Mouse (Mus musculus): ENCODE data around the gene Car14. TPM values are rescaled to one million over a fixed set of nuclear protein-coding genes. Genes with fewer than 3 reads are reported as not detected.
A peak's percentile ranks its signal among the peaks of the same experiment; 100 is the strongest.

Car14 gene
- polyA plus RNA-seq, 1 experiment from 2014 or later: 78.2 TPM

DNA sequence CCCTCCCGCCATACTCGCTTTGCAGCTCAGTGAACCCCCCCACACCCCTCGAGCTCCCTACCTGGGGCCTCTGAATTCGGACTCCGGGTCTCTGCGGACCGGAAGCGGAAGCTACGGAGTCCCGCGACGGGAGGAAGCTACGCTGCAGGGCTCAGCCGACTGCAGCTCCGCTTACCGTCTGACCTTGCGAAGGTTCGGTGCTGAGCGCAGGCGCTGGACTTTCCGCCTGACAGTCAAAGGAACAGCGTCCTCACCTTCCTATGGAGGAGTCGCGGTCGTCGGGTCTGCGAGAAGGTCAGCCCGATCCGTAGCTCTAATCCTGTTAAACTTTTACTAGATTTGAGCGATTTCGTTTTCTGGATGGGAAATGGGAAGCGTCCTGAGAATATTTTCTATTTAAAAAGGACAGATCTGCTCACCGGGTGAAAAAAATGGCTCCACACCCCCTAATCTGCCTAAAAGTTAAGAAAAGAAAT lies 33.1 kb downstream of the Car14 start, which contains the start of gene Mrps21:
TSS of gene Mrps21 (minus strand) at position 128 of the 476 bp plus-strand sequence.
- peak; percentile 93 for ATAC-seq (replicated peaks; ENCODE audit: extremely low read depth, insufficient read depth, low FRiP score)
- H3K9me3 ChIP-seq (replicated peaks; ENCODE audit: control insufficient read depth, low read length): no peaks in the 10 kb centered on the region
- peak within 1 kb of the TSS; percentile 87 for H3K9ac ChIP-seq (ENCODE audit: low read length)
- H3K27me3 ChIP-seq (ENCODE audit: control insufficient read depth, insufficient read depth, low read length): no peaks in the 10 kb centered on the region
- H3K4me1 ChIP-seq (ENCODE audit: control insufficient read depth, insufficient read depth, low read length): peaks cover 10% of the 10 kb centered on the region
- H3K36me3 ChIP-seq (ENCODE audit: control insufficient read depth, insufficient read depth): peaks cover 18% of the 10 kb centered on the region
- H3K4me2 ChIP-seq (ENCODE audit: low read depth, low read length): peak within 1 kb of the TSS; percentile 72
- H3K27ac ChIP-seq (ENCODE audit: low read length): peak within 1 kb of the TSS; percentile 95
- under 1% methylated on average over 33 of the region's 33 CpGs for WGBS
- H3K4me3 ChIP-seq (ENCODE audit: low read length): peak within 1 kb of the TSS; percentile 86

DNA sequence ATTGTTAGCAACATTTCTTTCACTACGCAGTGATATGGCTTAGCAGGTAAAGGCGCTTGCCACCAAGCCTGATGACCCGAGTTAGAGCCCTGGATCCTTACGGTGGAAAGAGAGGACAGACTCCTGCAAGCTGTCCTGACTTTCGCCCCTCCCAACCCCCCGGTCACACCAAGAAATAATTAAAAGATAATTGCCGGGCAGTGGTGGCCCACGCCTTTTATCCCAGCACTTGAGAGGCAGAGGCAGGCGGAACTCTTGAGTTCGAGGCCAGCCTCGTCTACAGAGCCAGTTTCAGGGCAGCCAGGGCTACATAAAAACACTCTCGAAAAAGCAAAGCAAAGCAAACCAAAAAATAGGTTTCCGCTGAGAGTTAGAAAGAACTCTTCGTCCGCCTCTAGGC lies 33.5 kb downstream of the Car14 start:
- H3K9ac ChIP-seq (ENCODE audit: low read length): peak overlapping the region; percentile 87
- H3K9me3 ChIP-seq (replicated peaks; ENCODE audit: control insufficient read depth, low read length): no peaks in the 10 kb centered on the region
- peak overlapping the region; percentile 72 for H3K4me2 ChIP-seq (ENCODE audit: low read depth, low read length)
- no peaks in the 10 kb centered on the region for H3K27me3 ChIP-seq (ENCODE audit: control insufficient read depth, insufficient read depth, low read length)
- ATAC-seq (replicated peaks; ENCODE audit: extremely low read depth, insufficient read depth, low FRiP score): peak; percentile 4; the same call in 1 of the 2 replicates
- peaks cover 18% of the 10 kb centered on the region for H3K36me3 ChIP-seq (ENCODE audit: control insufficient read depth, insufficient read depth)
- 5% methylated on average over 15 of the region's 15 CpGs for WGBS
- H3K4me1 ChIP-seq (ENCODE audit: control insufficient read depth, insufficient read depth, low read length): peaks cover 10% of the 10 kb centered on the region
- peak overlapping the region; percentile 86 for H3K4me3 ChIP-seq (ENCODE audit: low read length)
- H3K27ac ChIP-seq (ENCODE audit: low read length): peak overlapping the region; percentile 95

DNA sequence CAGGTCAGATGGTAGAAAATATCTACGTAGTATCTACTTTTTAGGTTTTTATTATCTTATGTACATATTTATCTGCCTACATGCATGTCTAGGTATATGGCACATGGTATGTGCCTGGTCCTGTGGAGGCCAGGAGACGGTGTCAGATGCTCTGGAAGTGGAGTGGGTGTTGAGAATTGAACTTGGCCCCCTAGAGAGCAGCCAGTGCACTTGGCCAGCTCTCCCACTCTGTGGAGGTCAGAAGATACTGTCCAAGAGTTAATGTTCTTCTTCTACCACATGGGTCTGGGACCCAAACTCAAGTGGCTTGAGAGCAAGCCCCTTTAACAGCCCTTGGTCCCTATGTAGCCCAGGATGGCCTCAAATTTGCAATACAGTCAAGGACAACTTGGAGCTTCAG lies 37.1 kb downstream of the Car14 start:
- Histone ChIP-seq H3K9ac (ENCODE audit: low read length) (no peak overlapping the region), H3K27me3 (ENCODE audit: control insufficient read depth, insufficient read depth, low read length) (no peaks in the 10 kb centered on the region), H3K4me3 (ENCODE audit: low read length) (no peak overlapping the region), H3K36me3 (ENCODE audit: control insufficient read depth, insufficient read depth) (peaks cover 21% of the 10 kb centered on the region), H3K4me1 (ENCODE audit: control insufficient read depth, insufficient read depth, low read length) (peaks cover 9% of the 10 kb centered on the region), H3K4me2 (ENCODE audit: low read depth, low read length) (no peak overlapping the region), H3K9me3 (replicated peaks; ENCODE audit: control insufficient read depth, low read length) (no peaks in the 10 kb centered on the region), H3K27ac (ENCODE audit: low read length) (no peak overlapping the region)
- 81% methylated on average over 2 of the region's 2 CpGs for WGBS
- no peak for ATAC-seq (replicated peaks; ENCODE audit: extremely low read depth, insufficient read depth, low FRiP score)

DNA sequence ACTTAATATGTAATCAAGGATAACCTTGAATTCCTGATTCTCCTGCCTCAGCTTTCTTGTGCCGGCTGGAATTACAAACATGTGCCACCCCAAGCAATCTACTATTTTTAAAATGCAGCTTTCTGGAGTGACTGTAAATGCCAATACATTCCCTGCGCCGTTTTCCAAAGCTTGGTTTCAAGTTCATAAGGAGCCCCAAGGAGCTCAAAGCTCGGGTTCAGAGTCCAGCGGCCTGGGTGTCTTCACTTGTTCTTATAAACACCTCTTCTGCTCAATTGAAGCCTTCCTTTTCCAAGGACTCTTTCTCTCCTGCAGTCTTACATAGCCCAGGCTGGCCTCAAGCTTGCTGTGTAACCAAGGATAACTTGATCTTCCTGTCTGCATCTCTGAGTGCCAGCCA lies 38.4 kb downstream of the Car14 start:
- Histone ChIP-seq H3K27me3 (ENCODE audit: control insufficient read depth, insufficient read depth, low read length) (no peaks in the 10 kb centered on the region), H3K4me2 (ENCODE audit: low read depth, low read length) (no peak overlapping the region), H3K4me1 (ENCODE audit: control insufficient read depth, insufficient read depth, low read length) (peaks cover 5% of the 10 kb centered on the region; the same call in 1 of the 2 replicates), H3K9ac (ENCODE audit: low read length) (no peak overlapping the region), H3K27ac (ENCODE audit: low read length) (no peak overlapping the region), H3K4me3 (ENCODE audit: low read length) (no peak overlapping the region), H3K36me3 (ENCODE audit: control insufficient read depth, insufficient read depth) (peaks cover 25% of the 10 kb centered on the region), H3K9me3 (replicated peaks; ENCODE audit: control insufficient read depth, low read length) (no peaks in the 10 kb centered on the region)
- no peak for ATAC-seq (replicated peaks; ENCODE audit: extremely low read depth, insufficient read depth, low FRiP score)
- WGBS: 82% methylated on average over 5 of the region's 5 CpGs

DNA sequence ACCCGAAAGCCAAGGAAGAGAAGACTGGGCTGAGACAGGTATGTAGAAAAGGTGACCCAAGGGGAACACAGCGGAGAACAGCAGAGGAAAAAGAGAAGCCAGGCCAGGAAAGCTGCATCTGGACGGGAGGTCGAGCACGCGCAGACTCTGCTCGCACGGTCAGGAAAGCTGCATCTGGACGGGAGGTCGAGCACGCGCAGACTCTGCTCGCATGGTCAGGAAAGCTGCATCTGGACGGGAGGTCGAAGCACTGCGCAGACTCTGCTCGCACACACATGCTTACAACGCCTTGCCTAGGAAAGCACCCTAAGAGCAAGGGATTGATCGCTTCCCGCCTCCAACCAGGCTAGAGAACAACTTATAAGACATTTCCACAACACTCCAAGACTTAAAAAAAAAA lies 38.9 kb downstream of the Car14 start:
- WGBS: 85% methylated on average over 20 of the region's 20 CpGs
- H3K4me3 ChIP-seq (ENCODE audit: low read length): no peak overlapping the region
- no peak overlapping the region for H3K27ac ChIP-seq (ENCODE audit: low read length)
- H3K36me3 ChIP-seq (ENCODE audit: control insufficient read depth, insufficient read depth): peaks cover 25% of the 10 kb centered on the region
- H3K9me3 ChIP-seq (replicated peaks; ENCODE audit: control insufficient read depth, low read length): no peaks in the 10 kb centered on the region
- H3K27me3 ChIP-seq (ENCODE audit: control insufficient read depth, insufficient read depth, low read length): no peaks in the 10 kb centered on the region
- peaks cover 3% of the 10 kb centered on the region; the same call in 1 of the 2 replicates for H3K4me1 ChIP-seq (ENCODE audit: control insufficient read depth, insufficient read depth, low read length)
- no peak overlapping the region for H3K4me2 ChIP-seq (ENCODE audit: low read depth, low read length)
- no peak overlapping the region for H3K9ac ChIP-seq (ENCODE audit: low read length)
- no peak for ATAC-seq (replicated peaks; ENCODE audit: extremely low read depth, insufficient read depth, low FRiP score)

DNA sequence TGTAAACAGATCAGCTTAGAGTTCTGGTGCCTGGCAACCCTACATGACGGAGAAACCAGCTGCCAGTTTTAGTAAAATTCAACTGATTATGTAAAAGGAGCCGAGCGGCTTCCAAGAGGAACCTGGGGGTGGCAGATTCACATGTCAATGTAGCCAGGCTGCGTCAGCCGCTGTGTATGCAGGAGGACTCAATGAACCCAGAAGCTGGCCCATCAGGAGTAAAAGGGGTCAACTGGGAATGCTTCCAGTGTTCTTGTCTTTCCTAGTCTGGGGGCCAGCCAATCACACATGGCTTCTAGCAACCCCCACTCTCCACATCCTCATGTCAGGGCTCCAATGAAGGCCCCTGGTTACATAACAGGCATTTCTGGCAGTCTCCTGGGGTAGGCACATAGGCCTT lies 39.4 kb downstream of the Car14 start:
- H3K4me3 ChIP-seq (ENCODE audit: low read length): no peak overlapping the region
- H3K27me3 ChIP-seq (ENCODE audit: control insufficient read depth, insufficient read depth, low read length): no peaks in the 10 kb centered on the region
- peaks cover 25% of the 10 kb centered on the region for H3K36me3 ChIP-seq (ENCODE audit: control insufficient read depth, insufficient read depth)
- WGBS: 95% methylated on average over 5 of the region's 5 CpGs
- no peaks in the 10 kb centered on the region for H3K4me1 ChIP-seq (ENCODE audit: control insufficient read depth, insufficient read depth, low read length)
- H3K4me2 ChIP-seq (ENCODE audit: low read depth, low read length): no peak overlapping the region
- no peaks in the 10 kb centered on the region for H3K9me3 ChIP-seq (replicated peaks; ENCODE audit: control insufficient read depth, low read length)
- H3K9ac ChIP-seq (ENCODE audit: low read length): no peak overlapping the region
- H3K27ac ChIP-seq (ENCODE audit: low read length): no peak overlapping the region
- ATAC-seq (replicated peaks; ENCODE audit: extremely low read depth, insufficient read depth, low FRiP score): no peak

DNA sequence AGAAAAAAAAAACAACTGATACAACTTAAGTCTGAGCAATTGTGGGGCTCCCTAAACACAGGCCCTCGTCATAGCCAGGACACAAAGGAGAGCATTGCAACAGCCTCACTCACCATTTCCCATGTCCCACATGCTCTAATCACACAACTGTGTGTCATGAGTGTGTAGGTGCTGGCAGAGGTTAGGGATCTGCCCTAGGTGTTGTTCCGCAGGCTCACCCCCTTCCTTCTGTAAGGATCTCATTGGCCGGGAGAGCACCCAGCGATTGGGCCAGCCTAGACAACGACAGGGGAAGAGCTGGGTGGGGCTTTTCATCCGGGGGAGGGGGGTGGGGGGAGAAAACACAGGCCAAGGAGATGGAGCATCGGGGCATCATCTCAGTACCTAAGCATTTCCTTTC lies 40.9 kb downstream of the Car14 start:
- ATAC-seq (replicated peaks; ENCODE audit: extremely low read depth, insufficient read depth, low FRiP score): no peak
- WGBS: 58% methylated on average over 7 of the region's 7 CpGs
- Histone ChIP-seq H3K27ac (ENCODE audit: low read length) (no peak overlapping the region), H3K27me3 (ENCODE audit: control insufficient read depth, insufficient read depth, low read length) (no peaks in the 10 kb centered on the region), H3K4me3 (ENCODE audit: low read length) (no peak overlapping the region), H3K4me1 (ENCODE audit: control insufficient read depth, insufficient read depth, low read length) (no peaks in the 10 kb centered on the region), H3K9ac (ENCODE audit: low read length) (no peak overlapping the region), H3K36me3 (ENCODE audit: control insufficient read depth, insufficient read depth) (peaks cover 16% of the 10 kb centered on the region; the same call in 1 of the 2 replicates), H3K4me2 (ENCODE audit: low read depth, low read length) (no peak overlapping the region), H3K9me3 (replicated peaks; ENCODE audit: control insufficient read depth, low read length) (no peaks in the 10 kb centered on the region)

DNA sequence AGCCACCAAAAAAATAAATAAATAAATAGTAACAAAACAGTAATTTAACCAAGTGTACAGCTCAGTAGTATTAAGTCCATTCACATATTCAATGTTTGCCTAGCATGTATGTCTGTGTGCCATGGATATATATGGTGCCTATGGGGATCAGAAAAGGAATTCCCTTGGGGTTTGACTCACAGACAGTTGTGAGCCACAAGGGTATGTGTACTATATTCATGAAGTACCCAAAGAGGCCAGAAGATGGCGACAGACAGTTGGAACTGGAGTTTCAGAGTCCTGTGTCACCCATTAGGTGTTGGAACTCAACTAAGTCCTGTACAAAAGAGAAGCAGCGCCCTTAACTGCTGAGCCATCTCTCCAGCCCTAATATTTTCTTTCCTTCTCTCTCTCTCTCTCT lies 42.7 kb downstream of the Car14 start:
- Histone ChIP-seq H3K4me2 (ENCODE audit: low read depth, low read length) (no peak overlapping the region), H3K4me1 (ENCODE audit: control insufficient read depth, insufficient read depth, low read length) (0 out of 2 replicates have a peak, but pooled peaks cover under 1% of the 10 kb centered on the region), H3K36me3 (ENCODE audit: control insufficient read depth, insufficient read depth) (peaks cover 9% of the 10 kb centered on the region; the same call in 1 of the 2 replicates), H3K4me3 (ENCODE audit: low read length) (no peak overlapping the region), H3K27me3 (ENCODE audit: control insufficient read depth, insufficient read depth, low read length) (no peaks in the 10 kb centered on the region), H3K27ac (ENCODE audit: low read length) (no peak overlapping the region), H3K9ac (ENCODE audit: low read length) (no peak overlapping the region), H3K9me3 (replicated peaks; ENCODE audit: control insufficient read depth, low read length) (no peaks in the 10 kb centered on the region)
- no peak; the same call in 1 of the 2 replicates for ATAC-seq (replicated peaks; ENCODE audit: extremely low read depth, insufficient read depth, low FRiP score)
- WGBS: 40% methylated on average over 2 of the region's 2 CpGs

DNA sequence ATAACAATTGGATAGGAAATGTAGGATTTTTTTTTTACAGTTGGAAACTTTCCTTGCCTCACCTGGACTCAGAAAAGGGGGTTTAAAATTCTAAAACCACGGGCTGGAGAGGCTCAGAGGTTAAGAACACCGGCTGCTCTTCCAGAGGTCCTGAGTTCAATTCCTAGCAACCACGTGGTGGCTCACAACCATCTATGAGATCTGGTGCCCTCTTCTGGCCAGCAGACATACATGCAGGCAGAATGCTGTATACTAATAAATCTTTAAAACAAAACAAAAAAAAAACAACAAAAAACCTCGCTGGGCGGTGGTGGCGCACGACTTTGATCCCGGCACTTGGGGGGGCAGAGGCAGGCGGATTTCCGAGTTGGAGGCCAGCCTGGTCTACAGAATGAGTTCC lies 43.3 kb downstream of the Car14 start:
- H3K9ac ChIP-seq (ENCODE audit: low read length): no peak overlapping the region
- peaks cover 9% of the 10 kb centered on the region; the same call in 1 of the 2 replicates for H3K36me3 ChIP-seq (ENCODE audit: control insufficient read depth, insufficient read depth)
- H3K27ac ChIP-seq (ENCODE audit: low read length): no peak overlapping the region
- H3K4me1 ChIP-seq (ENCODE audit: control insufficient read depth, insufficient read depth, low read length): 0 out of 2 replicates have a peak, but pooled peaks cover 2% of the 10 kb centered on the region
- 77% methylated on average over 10 of the region's 10 CpGs for WGBS
- no peak for ATAC-seq (replicated peaks; ENCODE audit: extremely low read depth, insufficient read depth, low FRiP score)
- no peak overlapping the region for H3K4me3 ChIP-seq (ENCODE audit: low read length)
- H3K27me3 ChIP-seq (ENCODE audit: control insufficient read depth, insufficient read depth, low read length): no peaks in the 10 kb centered on the region
- H3K9me3 ChIP-seq (replicated peaks; ENCODE audit: control insufficient read depth, low read length): no peaks in the 10 kb centered on the region
- no peak overlapping the region for H3K4me2 ChIP-seq (ENCODE audit: low read depth, low read length)

All from heart, embryonic 16.5 days (tissue).